Mouse (Mus musculus): ENCODE measurements around the gene Sprtn.

Sprtn gene

DNA sequence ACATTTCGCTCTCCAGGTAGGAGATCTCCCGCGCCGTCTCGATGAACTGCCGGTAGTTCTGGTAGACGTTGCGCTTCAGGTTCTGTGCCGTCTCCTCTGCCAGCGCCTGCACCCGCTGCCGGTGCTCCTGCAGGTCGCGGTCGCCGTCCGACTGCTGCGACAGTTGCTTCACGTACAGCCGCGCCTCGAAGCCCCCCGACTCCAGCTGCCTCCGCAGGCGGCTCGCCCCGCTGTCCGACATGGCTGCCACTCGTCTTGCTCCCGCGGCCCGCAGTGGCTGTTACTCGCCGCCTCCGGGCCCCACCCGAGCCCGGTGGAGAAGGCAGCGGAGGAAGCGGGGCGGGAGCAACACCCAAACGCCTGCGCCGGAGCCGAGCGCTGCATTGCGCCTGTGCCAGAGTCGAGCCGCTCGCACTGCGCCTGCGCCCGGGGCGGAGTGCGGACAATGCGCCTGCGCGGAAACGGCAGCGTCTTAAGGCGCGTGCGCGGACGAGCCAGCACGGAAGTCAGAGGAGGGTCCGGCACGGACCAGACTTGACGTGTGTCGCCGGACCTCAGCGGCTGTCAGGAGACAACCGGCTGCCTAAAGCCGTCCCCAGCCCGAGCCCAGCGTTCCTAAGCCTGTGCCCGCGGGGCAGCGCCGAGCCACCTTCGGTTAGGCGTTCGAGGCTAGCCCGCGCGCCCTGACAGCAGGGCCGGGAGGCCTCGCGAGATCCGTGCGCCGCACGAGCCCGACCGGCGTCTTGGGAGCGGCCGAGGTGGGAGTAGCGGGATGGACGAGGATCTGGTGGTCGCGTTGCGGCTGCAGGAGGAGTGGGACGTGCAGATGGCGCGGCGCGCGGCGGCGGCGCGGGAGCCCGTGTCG, at the start of gene Sprtn, which contains the start of gene Exoc8:
TSS of gene Sprtn (plus strand) at position 501 of the 865 bp plus-strand sequence.
TSS of gene Exoc8 (minus strand) at position 320 of the 865 bp plus-strand sequence.
- DNase-seq = peak; percentile 99

GRCm38 (mm10) chr8:124853511-124853910, 44.2 kb upstream of the Sprtn start:
- DNase-seq = no peak

- DNase-seq = peak; percentile 24 to 46
These were observed 38.2 kb upstream of the Sprtn start for GRCm38 (mm10) chr8:124859466-124859865.

DNA sequence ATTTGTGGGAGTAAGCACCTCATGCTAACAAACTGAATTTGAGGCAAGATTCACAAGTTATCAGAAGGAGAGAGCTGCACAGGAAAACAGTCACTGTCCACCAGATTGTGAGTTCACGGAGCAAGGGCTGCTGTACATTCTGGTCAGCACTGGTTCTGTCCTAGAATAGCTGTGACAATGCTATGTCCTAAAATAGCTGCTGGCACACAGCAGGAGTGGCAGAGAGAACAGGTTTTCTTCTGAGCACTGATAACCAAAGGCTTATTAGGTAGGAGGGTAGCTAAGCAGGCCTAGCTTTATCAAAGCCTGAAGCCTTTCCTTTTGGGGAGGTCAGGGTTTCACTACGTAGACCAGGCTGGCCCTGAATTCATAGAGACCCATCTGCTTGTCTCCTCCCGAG, 37.5 kb upstream of the Sprtn start:
- no peak for DNase-seq

- peak; percentile 97 for DNase-seq
These were observed 35.1 kb upstream of the Sprtn start, which contains the start of the genes Gnpat and 2810004N23Rik for GRCm38 (mm10) chr8:124862321-124863162. TSS of gene Gnpat (plus strand) at chr8:124863033. TSS of gene 2810004N23Rik (minus strand) at chr8:124863120.

- no peak for DNase-seq
These were observed 34.5 kb upstream of the Sprtn start for GRCm38 (mm10) chr8:124863163-124863677.

GRCm38 (mm10) chr8:124863729-124864128, 34.0 kb upstream of the Sprtn start:
- DNase-seq = no peak

DNA sequence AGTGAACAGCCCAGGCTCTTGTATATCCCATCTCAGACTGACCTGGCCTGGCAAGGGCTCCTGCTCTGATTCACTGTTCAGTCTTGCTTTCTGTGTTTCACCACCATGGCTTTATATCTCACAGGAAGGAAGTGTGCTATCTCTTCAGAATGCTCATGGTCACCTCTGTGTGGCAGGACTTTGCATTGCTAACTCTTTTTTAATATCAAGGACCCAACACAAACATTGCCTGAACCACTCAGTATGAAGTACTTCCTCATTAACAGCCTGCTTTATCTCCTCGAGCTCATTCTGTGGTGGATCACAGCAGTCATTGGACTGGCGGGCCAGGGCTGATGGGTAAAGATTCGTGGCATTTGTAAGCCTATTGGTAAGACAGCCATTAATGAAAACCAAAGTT, 31.0 kb upstream of the Sprtn start:
- no peak for DNase-seq

GRCm38 (mm10) chr8:124867126-124867525, 30.6 kb upstream of the Sprtn start:
- no peak for DNase-seq

DNA sequence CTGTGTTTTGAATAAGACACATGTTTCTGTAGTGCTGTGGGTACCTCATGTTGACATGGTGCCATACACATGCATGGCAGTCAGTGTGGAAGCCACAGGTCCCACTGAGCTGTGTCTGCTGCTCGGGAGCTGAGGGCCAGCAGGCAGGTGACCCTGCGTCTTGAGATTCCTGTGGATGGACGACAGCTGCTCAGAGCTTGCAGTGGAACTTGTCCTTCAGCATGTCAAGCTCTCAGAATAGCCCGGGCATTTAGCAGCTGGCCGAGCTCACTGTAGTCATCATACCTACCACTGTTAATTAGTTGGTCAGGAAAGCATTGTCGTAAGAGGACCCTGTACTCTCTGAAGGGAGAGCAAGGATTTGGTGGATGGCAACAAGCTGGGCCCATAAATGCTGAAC, 28.0 kb upstream of the Sprtn start:
- DNase-seq = no peak

DNA sequence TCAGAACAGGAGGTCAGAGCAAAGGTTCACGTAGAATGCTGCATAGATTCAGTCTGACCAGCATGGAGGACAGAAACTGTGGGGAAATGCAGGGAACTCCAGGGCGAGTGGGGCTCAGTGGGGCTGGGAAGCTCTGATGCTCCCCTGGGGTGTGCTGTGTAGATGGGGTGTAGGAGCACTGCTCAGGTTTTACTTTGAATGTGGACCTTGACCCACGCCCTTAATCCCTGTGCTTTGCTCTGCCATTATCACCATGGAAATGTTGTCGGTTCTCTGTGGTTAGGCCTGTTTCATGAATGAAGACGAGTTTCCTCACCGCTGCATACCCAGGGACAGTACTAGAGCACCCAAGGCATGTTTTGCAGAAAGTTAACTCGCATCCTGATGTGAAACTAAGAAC, 26.2 kb upstream of the Sprtn start:
- no peak for DNase-seq

- DNase-seq = no peak
These were observed 25.6 kb upstream of the Sprtn start for GRCm38 (mm10) chr8:124872081-124872480.

DNA sequence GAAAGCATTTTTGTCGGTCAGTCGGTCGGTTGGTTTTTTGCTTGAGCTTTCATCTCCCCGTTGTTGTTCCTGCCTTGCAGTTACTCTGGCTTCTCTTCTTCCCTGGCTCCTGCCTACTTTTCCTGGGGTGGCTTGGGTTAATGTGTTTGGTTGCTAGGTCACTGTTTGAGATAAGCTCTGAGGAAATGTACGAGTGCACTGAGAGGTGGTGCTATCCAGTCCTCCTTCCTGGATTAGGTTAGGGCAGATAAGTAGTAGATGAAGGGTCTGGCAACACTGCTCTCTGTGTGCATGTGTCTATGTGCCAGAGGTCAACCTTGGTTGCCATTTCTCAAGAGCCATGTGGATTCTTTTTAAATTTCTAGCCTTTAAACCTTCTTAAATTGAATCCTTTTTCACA, 25.0 kb upstream of the Sprtn start:
- DNase-seq = no peak

DNA sequence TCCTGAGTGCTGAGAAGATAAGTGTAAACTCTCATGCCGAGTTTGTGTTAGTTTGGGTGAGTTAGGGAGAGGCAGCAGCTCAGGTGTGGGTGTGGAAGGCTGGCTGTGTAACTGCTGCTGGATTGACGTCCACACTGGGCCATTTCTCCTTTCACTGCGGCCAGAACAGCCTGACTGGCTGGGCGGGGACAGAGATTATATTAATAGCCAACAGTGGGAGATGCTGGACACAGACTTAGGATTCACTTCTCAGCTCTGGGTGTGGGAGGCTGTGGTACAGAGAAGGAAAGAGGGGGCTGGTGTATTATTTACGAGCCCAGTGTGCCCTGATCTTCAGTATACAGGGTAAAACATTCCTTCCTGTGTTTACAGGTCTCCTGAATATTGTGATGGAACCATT, 19.5 kb upstream of the Sprtn start:
- no peak for DNase-seq

GRCm38 (mm10) chr8:124878946-124879526, 18.6 kb upstream of the Sprtn start:
- no peak for DNase-seq

- DNase-seq = peak in 1 of 2 experiments; percentile 28
These were observed 9.3 kb upstream of the Sprtn start for GRCm38 (mm10) chr8:124888385-124888784.

DNA sequence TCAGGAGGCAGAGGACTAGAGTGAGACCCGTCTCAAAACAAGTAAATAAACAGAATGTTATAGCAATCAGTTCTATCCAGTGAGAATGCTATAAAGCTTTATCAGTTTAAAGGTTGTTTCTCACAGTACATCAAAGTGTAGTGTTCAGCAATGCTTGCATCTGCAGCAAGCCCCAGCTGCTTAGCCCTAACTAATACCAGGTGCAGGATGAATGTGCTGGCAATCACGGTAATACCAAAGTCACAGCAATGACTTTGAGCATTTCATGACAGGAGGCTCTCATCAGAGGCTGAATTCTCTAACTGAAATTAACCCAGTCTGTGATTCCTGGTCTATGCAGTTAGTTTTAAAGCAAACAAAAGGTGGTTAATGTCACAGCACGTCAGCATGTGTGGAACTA, 5.1 kb upstream of the Sprtn start:
- DNase-seq = no peak

DNA sequence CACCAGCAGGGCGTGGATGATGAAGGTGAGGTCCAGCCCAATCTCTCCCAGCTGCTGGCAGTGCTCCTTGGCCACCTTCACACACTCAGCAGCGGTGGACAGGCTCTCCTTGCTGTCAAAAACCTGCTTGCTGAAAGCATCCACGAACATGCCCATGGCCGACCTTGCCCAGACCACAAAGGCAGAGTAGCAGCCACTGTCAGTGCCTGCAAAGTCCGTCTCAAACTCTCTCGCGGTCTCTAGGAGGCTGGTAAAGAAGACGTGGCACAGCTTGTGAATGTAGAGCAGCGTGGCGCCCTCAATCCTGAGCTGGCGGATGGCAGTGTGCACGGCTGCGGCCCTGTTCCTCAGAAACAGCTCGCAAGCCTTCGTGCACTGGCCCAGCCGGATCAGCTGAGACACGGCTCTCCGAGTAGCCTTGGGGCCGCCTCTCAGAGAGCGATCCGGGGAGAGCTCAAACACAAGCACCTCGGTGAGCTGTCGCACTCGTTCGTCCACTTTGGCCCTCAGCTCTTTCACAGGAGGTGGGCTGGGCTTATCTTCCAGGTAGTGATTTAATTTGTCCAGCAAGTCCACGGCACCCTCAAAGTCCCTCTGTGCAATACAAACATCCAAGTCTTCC, 1.6 kb upstream of the Sprtn start:
- DNase-seq = no peak

DNA sequence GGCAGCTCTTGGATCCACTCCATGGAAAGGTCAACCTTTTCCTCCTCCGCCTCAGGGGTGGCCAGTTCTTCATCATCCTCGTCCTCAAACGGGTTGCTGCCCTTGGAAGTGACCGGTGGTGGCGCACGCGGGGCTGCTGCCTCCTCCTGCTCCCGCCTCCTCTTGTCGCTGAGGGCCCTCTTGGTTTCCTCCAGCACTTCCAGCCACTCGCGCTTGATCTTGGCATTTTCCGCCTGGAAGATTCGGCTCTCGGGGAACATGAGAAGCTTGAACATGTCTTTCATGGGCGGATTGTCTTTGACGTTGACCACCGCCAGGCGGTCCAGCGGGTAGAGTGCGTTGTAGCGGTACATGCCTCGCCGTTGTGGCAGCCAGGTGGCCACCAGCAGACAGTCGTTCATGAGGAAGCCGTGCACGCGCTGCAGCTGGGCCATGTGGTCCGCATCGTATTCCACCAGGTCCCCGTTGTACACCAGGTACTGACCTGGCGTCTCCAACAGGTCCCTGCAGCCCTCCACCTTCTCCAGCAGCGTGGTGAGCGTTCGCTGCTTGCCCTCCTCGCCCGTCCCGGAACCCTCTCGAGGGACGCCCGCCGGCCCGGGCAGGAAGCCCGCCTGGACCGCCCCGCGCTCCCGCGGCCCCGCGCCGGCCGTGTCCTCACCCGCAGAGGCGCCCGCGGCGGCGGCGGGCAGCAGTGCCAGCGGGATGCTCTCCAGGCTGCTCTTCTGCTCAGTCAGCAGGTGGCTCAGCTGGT, 877 bp upstream of the Sprtn start:
- peak; percentile 88 to 89 for DNase-seq

DNA sequence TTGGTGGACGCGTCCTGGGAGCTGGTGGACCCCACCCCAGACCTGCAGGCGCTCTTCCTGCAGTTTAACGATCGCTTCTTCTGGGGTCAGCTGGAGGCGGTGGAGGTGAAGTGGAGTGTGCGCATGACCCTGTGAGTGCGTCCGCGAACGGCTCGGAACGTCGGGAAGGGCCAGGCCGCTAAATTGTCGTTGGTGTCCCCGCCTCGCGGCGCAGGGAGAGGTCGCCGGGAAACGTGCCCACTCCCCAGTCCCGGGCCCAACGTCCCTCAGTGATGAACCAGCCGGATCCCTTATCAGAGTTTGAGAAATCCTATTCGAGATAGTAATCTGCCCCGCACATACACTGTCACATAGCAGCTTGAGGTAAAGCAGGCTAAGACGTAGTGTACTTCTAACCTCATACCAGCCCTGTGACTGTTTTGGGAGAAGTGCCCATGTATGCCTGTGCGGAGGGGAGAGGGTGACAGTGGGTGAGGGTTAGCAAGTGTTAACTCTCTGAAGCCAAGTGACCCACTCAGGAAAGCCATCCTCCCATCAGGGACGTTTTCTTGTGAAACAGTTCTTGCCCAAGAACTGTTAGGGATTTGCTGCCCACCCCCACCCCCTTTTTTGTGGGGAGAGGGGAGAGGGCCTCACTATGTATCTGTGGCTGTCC, 692 bp downstream of the Sprtn start:
- peak; percentile 41 to 57 for DNase-seq

DNA sequence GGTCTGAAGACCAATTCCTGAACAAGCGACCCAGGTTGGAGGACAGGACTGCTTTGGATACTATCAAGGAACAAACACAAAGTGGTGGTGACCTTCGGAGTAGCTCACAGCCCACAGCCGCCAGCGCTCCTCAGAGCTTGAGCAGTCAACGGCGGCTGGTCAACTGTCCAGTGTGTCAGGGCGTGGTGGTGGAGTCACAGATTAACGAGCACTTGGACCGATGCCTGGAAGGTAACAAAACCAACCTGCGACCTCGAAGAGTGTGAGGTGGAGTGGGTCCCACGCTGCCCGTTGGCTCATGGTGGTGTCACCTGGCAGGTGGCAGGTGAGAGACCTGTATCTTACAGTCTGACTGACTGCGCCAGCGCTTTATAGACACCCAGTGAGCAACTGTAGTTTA, 5.5 kb downstream of the Sprtn start:
- peak in 1 of 2 experiments; percentile 14 for DNase-seq
